Mouse (Mus musculus): ENCODE measurements at regions not wholly inside any gene's neighbourhood (a gene's known extent, or its start where the extent isn't known, plus 50 kb on each side); places are given as distances from the start of the nearest gene placed in this dataset.

DNA sequence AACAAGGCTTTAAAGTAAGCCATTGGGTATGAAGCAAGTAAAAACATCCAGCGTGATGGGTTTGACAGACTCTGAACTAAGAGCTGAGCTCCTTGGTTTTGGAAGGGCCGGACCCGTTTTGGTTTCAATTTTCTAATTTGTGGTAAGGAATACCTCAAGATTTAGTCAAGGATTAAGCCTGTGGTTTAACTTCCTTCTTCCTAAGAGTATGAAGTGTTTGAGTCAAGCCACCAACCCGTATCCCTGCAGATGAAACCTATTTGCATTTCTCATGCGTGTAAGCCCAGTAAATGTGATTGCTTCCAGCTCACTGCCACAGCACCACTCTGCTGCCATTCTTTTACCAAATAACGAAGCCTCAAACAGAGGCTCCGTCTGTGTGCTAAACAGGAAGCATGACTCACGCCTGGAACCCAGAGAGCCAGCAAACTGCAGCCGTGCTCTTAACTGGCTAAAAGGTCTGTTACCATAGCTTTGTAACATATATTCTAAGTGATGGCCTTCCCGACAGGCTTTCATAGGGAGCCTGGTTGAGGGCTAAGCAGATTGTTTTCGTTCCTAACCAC, 149.7 kb downstream of the Etv1 start:
- DNase-seq: peak in 1 of 2 experiments; percentile 5

DNA sequence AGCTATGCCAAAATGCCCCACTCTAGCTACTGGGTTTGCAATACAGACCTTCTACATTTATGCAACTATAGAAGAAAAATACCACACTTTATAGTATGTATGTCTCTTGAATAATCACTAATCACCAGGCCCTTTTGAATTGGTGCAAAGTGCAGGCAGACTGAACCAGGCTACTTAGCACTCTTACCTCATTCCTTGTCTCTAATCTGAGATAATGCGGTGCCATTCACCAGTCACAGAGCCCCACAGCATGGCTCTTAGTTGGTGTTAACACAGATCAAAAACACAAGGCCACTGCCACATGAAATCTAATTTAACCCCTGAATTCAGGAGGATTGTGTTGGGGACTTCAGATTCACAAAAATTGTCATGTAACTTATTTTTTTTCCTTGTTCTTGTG, 150.5 kb downstream of the Etv1 start:
- DNase-seq: no peak

DNA sequence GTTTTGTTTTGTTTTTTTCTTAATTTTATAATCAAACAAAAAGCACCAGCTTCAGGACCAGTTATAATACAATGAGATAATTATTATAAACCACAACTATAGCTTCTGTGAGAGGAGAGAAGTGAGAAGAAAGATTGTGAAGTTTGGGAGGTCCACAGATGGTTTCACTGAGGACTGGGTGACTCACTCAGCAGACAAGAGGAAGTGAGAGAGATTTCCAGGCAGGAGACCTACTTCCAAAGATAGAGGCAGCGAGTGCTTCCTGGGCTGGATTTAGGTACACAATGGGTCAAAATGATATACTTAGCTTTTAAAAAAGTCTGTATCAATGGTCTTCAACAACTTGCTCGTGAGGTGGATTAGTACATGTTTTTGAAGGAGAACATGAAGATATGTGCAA, 152.6 kb downstream of the Etv1 start:
- DNase-seq: no peak

DNA sequence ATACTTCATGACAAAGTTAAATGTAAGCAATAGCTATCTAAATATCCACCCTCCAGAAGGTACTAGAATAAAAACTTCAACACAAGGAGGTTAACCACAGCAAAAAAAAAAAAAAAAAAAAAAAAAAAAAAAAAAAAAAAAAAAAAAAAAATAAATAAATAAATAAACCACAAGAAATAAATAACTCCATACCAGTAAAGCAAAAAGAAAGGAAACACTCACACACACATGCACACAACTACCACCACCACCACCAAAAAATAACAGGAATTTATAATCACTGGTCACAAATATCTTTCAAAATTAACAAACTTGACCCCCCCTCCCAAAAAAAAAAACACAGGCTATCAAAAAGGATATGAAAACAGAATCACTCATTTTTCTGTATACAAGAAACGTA, 180.4 kb downstream of the Etv1 start:
- no peak for DNase-seq

DNA sequence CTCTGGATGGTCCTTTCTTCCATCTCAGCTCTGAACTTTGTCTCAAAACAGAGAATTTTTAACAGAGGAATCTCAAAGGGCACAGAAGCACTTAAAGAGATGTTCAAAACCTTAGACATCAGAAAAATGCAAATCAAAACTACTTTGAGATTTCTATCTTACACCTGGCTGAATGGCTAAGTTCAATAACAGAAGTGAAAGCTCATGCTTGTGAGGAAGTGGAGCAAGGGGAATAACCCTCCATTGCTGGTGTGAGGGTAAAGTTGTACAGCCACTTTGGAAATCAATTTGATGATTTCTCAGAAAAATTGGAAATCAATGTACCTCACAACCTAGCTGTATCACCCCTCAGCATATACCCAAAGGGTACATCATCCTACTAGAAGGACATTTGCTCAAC, 183.1 kb downstream of the Etv1 start:
- DNase-seq: no peak

DNA sequence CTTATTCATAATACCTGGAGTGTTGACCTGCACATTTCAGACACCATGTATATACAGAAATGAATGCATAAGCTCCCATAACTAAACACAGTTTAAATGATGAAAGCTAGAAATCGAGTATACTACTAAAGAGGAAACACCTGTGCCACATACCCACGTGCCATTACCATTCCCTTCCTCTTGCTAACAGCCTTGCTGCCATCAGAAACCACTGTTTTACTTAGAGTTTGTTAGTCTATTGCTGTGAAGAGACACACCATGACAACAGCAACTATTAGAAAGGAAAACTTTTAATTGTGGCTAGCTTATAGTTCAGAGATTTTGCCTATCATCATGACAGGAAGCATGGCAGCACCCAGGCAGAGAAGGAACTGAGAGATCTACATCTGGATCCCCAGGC, 191.2 kb downstream of the Etv1 start:
- DNase-seq: no peak

DNA sequence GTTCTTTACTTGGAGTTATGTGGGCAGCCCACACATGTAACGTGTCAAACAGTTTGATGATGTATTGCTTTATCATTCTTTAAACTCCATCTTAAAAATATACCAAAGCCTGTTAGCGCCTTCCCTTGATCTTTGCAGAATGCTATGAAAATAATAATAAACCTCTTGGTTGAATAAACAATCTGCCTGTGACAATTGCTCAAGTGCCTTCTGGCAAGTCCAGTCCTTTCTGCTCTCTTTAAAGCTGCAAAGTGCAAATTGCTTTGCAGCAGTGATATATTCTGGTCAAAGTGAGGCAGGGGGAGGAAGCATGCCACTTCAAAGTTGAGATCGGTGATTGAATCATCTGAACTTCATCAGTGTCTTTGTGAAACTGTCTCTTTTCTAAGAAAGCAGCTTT, 193.0 kb downstream of the Etv1 start:
- DNase-seq: no peak

DNA sequence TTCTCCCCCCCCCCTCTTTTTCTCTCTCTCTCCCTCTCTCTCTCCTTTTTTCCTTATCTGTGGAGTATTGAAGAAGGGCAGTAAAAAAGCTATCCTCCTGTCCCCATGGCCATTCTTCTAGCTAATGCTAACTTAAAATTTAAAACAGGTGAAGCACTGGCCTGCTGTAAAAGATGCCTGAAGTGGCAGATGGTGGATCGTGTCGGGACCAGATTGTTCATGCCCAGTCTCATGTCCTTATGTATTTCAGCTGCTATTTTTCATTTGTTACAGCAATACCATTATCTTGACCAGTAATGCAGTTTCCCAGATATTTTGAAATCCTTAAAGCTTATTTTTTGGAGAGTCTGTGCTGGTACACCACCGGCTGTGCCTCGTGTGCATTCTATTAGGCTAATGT, 196.3 kb downstream of the Etv1 start:
- no peak for DNase-seq

DNA sequence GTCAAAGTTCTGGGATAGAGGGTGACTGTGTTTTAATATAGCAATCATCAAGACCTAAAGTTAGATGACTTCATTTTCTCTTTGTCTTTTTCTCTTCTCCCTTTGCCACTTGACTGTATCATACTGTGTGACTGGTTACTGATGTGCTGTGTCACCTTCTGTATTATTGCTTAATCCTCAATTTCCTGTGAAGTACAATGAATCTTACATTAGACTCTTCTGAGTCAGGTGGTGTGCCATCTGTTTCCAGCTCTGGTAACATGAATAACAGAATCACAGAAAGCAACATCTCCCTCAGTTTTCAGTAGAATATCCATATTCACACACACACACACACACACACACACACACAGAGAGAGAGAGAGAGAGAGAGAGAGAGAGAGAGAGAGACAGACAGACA, 203.2 kb downstream of the Etv1 start:
- no peak for DNase-seq

DNA sequence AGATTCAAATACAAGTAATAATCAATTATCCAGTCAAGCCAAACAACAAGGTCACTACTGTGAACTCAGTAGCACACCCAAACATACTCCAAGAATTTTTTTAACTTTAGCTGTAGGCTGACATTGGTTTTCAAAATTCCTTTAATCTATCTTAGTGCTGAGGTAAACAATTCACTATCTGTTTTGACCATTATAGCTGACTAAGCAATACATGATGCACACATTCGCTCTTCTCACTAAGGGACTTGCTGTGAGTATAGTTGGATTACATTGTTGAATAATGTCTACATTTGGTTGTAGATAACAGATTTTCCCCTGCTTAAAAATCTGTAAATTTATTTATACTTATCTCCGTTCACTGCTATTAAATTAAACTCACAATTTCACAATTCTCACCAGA, 206.7 kb downstream of the Etv1 start:
- no peak for DNase-seq

DNA sequence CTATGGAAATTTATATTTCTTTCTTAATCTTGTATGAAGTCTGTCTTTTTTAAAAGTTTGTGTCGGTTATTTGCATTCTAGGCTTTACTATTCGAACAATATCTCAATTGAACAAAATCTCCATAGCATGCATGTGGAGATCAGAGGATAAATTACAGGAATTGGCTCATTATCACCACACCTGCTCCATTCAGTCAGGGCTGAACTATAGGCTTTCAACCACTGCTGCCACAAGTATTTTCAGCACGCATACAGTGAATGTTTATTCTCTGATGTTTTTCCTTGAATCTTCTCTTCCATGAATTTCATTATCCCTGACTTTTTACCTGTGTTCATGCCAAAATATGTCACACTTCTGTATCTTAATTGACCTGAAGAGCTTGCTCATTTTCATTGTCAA, 207.2 kb downstream of the Etv1 start:
- no peak for DNase-seq

DNA sequence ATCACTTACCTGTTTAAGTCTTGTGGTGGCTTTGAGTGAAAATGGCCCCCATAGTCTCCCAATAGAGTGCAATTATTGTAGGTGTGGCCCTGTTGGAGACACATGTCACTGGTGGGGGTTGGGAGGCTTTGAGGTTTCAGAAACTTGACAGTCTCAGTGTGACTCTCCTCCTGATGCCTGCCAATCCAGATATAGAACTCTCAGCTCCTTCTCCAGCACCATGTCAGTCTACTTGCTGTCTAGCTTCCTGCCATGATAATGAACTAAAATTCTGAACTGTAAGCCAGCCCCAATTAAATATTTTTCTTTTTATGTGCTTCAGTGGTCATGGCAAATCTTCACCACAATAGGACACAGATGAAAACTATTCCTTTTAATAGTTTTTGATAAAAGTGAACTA, 208.1 kb downstream of the Etv1 start:
- no peak for DNase-seq

DNA sequence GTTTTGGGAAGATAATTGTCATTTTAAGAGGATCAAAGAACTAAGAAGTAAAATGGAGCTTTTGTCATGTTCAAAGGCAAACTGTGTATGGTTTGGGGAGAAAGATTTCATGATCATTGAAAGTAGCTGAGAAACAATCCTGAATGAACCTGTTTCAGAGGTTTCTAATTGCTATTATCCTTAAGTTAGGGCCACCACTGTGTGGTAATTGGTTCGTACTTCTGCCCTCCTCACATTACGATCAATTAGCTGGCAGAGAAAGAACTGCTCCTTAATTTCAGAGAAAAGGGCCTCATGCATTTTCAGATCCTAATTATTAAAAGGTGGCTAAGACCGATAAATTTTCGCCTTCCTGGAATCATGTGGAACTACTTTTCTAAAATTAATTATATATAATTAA, 208.6 kb downstream of the Etv1 start:
- no peak for DNase-seq

DNA sequence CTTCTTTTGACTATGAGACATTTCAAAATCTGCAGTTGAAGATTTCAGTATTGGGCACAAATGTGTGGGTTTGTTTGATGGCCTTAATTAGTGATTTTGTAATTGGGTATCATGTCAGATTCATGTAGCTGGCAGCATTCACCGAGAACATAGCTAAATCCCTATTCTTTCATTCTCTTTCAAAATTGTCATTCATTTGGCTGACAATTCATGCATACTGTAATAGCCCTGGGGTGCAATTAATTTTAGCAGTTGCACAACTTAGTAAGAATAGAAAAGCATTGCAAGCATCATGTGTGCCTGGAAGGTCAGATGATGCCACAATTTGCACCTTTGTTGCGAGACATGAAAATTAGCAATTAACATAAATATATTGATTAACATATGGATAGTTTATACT, 248.0 kb downstream of the Etv1 start:
- no peak for DNase-seq

DNA sequence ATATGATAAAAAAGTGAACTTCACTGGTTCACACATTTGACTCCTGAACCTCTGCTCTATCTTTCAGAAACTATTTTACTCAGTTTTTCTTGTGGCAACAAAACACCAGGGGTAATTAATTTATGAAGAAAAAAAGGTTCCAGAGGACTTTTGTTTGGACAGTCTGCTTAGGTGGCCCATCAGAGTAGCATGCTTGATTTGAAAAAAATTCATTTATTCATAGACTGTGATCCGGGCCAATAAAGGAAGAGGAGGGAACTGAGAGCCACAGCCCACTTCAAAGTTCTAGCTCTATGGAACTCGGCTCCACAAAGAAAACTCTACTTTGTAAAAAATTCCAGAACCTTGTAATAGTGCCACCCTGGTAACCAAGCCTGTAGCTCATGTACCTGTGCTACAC, 248.8 kb downstream of the Etv1 start:
- DNase-seq: no peak

DNA sequence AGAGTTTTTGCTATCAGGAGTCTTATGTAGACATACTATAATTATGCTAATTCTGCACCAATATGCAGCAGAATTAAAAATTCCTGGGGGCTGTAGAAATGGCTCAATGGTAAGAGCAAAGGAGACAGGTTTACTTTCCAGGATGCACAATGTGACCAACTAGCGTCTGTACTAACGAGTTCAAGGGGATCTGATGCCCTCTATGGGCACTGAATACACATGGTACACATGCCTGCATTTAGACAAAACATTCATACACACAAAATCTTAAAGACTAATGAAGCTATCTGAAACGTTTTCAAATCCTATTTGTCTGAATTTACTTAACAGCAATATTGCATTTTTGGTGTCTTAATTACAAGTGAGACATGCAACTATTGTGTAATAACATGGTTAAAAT, 254.8 kb downstream of the Etv1 start:
- DNase-seq: no peak

DNA sequence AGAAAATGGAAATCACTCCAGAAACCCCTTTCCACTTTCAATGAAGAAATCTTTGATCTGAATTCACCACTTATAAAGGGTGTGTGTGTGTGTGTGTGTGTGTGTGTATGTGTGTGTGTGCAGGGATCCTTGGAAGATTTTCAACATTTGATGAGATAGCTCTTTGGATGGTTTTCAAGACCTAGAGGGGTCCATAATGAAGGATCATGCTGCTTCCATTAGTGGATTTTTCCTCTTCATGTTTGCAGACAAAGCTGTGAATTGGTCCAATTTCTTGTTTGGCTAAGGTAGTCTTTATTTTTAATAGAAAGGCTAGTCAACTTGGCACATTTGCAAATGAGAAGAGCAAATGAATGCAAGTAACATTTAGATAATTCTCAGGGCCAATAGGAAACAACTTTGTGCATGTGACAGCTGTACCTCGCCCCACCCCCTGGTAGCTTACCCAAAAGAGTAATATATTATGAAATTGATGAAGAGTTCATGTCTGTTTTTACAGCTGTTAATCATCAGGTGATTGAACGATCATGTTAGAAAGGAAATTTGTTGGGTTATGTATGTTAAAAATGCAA, 257.4 kb downstream of the Etv1 start:
- DNase-seq: no peak

DNA sequence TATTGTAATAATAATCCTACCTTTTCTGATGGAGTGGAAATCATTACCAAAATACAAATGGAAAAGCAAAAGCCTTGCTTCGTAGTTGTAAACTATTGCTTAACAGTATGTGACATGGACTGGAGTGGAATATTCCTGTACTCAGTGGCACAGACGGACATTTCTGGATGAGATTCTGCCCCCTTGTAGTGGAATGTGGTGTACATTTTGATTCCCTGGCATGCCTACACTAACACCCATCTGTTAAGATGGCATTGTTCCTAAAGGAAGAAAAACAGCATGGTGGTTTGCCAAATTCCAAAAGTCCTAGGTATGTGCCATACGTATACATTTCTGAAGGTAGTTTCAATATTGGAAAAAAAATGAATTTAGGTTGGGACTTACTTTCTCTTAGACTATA, 258.9 kb downstream of the Etv1 start:
- no peak for DNase-seq

DNA sequence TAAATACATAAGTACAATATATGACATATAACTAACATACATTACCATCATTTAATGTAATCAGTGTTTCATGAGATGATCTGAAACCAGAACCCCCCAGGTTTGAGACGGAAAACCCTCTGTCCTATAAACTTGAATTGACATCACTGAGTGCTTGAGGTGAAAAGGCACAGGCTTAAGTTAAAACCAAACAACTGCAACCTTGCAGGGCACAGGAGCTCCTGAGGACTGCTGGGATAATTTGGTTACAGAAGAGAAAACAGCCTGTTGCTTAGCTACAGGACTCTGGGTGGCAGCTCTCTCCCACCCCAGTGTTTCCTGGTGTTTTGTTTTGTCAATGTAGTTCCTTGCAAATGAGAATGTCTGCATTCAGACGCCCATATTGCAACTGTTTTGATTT, 259.5 kb downstream of the Etv1 start:
- DNase-seq: no peak

DNA sequence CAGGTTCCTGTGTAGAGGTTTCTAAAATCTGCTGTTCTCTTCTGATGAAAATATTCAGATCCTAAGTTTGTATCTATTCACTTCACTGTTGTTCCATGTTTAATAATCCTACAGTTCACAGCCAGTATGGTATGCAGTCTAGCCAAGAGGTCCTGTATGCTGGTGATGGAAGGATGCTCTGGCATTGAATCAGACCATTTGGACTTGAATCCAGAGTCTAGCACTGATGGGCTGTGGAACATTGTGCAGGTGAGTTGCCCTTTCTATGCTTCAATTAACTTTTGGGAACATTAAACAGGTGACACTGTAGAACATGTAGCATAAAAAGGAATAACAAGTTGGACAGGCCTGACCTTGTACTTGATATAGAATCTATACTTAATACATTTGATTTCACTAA, 267.9 kb downstream of the Etv1 start:
- DNase-seq: no peak

DNA sequence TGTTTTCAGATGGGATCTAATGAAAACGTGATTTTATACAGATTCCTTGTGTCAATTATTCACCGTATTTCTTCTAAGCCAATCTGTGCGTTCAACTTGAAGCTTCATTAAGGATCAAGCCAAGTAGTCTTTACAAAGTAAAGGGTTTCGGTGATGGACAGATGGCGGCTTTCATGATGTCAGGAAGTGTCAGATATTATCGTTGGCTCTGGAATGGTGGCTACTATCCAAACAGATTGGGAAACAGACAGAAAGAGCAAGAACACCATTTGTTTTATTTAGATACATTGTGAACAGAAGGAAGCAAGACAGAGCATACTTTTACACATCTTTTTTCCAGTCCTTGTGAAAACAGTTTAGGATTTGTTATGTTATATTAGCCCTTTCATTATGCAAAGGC, 269.3 kb downstream of the Etv1 start:
- no peak for DNase-seq

DNA sequence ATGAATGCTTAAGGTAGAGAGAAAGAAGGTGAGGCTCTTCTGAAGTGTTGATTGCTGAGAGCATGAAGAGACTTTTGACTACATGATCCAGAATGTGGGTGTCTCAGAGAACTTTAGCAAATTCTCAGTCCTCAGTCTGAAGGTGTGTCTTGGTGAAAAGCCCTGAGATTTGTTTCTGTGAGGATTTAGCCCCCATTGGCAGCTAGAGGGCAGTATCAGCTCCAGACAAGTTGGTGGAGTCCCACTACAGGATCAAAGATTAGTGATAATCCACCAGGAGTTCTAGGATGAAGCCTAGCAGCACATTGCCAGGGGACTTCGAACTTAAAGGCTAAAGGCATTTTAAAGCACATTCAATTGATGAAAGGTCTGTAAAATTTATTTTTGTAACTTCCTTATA, 269.8 kb downstream of the Etv1 start:
- no peak for DNase-seq

DNA sequence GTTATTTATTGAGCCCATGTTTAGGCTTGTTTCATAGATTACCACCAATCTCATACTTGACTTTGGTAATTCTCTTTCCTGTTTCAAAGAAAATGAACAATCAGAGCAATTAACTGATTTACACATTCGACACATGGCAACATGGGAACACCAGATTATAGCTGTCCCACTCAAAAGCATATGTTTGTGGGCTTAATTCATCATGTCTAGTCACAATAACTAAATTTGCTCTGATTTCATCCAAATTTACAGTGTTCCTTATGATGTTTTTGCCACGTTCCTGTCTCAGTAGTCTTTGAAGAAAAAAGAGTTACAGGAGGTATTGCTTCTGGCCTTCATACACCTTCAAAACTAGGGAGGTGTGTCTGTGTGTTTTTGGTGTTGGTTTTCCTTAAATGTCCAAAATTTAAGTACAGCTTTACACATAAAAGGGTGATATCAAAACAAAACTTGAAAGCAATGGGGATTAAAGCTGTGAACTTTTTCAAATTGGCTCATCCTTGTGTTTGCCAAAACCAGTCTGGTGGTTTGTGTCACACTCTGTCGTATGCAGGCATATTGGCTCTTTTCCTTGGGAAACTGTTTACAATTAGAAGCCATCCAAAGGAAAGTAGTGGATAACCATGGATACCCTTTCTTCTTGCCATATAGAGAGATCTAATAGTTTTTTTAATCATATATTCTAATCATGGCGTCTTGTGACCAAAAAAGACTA, 291.3 kb downstream of the Etv1 start:
- DNase-seq: no peak

DNA sequence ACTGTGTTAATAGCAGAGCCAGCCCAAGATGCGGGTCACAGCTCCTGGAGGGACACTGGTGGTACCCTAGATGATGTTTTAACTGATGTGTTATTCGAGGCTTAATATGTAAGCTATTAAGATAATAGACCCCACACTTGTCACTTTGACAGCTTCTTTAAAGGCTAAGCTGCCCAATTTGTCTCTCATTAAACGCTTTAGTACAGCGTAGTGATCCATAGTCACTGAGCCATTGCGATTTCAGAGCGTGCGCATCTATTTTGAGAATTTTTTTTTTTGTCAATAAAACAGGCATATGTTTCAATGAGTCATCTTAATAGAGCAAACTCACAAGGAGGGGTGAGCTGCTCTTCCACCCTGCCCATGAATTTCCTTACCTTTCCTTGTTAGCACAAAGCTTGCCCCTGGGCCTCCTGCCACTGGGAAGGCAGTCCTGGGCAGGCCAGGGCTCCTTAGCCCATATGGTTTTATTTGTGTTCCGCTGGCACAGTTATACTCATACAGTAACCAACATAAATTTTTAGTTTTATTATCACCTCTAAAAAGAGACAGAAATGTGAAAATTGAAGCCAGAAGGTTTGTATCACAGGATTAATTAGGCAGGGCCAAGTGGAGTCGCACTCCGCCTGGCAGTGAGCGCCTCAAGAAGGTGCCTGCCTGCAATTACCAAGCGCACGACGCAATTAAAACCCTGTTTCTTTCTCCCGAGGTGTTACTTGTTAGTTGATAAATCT, 294.3 kb downstream of the Etv1 start:
- DNase-seq: no peak
